Mouse (Mus musculus) heart, embryonic 14.5 days (tissue): ENCODE data around the gene Bpifa1. TPM values are rescaled to one million over a fixed set of nuclear protein-coding genes. Genes with fewer than 3 reads are reported as not detected.

ENCODE experiments used
- ATAC-seq: fragments of 200-750 bp; cut with Nextera tagmentation; 2 replicates; pipeline ENCODE4 v1.8.0; 2017; ENCODE audit warnings: low read depth, moderate TSS enrichment; ENCODE audit not compliant: insufficient number of reproducible peaks, insufficient read depth, low FRiP score
- H3K27ac ChIP-seq, 2 experiments: fragments of 200-500 bp in 1 of 2; fragments of 300-500 bp in 1 of 2; sonication (generic) in 1 of 2; replicated peaks in 1 of 2; 2 replicates each; pipeline ENCODE4 v1.5.1; 2012 to 2014; ENCODE audit warnings: low read depth in 2 of 2, low read length in 2 of 2, control low read depth in 1 of 2, mild to moderate bottlenecking in 1 of 2, mixed read lengths in 1 of 2; ENCODE audit not compliant: control insufficient read depth in 1 of 2, insufficient read depth in 1 of 2
- H3K27me3 ChIP-seq: fragments of 300-500 bp; sonication (generic); 2 replicates; pipeline ENCODE4 v1.6.1; 2014; ENCODE audit warnings: mild to moderate bottlenecking, low read length, control low read depth; ENCODE audit not compliant: control insufficient read depth, insufficient read depth
- H3K36me3 ChIP-seq: fragments of 300-500 bp; sonication (generic); 2 replicates; pipeline ENCODE4 v1.6.1; 2014; ENCODE audit warnings: mild to moderate bottlenecking, control low read depth, low read length, mixed read lengths; ENCODE audit not compliant: control insufficient read depth, insufficient read depth
- H3K4me1 ChIP-seq, 2 experiments: fragments of 200-500 bp in 1 of 2; fragments of 300-500 bp in 1 of 2; sonication (generic) in 1 of 2; 2 replicates each; pipeline ENCODE4 v1.6.1; 2012 to 2014; ENCODE audit warnings: low read length in 2 of 2, control low read depth in 1 of 2, mixed read lengths in 1 of 2; ENCODE audit not compliant: control insufficient read depth in 2 of 2, insufficient read depth in 2 of 2
- H3K4me2 ChIP-seq: fragments of 300-500 bp; sonication (generic); 2 replicates; pipeline ENCODE4 v1.6.1; 2014; ENCODE audit warnings: mild to moderate bottlenecking, low read length
- H3K4me3 ChIP-seq, 2 experiments: fragments of 200-500 bp in 1 of 2; fragments of 300-500 bp in 1 of 2; sonication (generic) in 1 of 2; 2 replicates each; pipeline ENCODE4 v1.5.1; 2012 to 2014; ENCODE audit warnings: low read length in 2 of 2, mild to moderate bottlenecking in 2 of 2, control low read depth in 1 of 2, low read depth in 1 of 2, moderate library complexity in 1 of 2; ENCODE audit not compliant: control insufficient read depth in 1 of 2, insufficient read depth in 1 of 2
- H3K9ac ChIP-seq: fragments of 300-500 bp; sonication (generic); 2 replicates; pipeline ENCODE4 v1.6.1; 2014; ENCODE audit warnings: mild to moderate bottlenecking, low read length
- H3K9me3 ChIP-seq: fragments of 300-500 bp; sonication (generic); 2 replicates; pipeline ENCODE4 v1.6.1; 2016; ENCODE audit warnings: low read length, control low read depth; ENCODE audit not compliant: control insufficient read depth
- WGBS: fragments of 180-500 bp; shearing (Covaris S2); extraction: QIAGEN DNeasy Blood & Tissue Kit; methylation state at CpG from one replicate; pipeline ENCODE4 v1.1.7; 2014; 5-methylcytosine and 5-hydroxymethylcytosine counted together
- polyA plus RNA-seq: library from polyadenylated mRNA; unstranded; fragments of >200 nt; fragmentation: Nextera tagmentation; extraction: Ambion mirVana; gene quantifications from 2 replicates; pipeline ENCODE4 v1.2.1, GENCODE M21; 2014

Gene Bpifa1
- polyA plus RNA-seq, 1 experiment from 2014 or later: not detected

GRCm38 (mm10) chr2:154187468-154187867 is 44.8 kb downstream of the Bpifa1 start:
- Histone ChIP-seq H3K4me1 (peaks cover 6 to 10% of the 10 kb centered on the region in 2 experiments; a peak in 3 of 4 replicates), H3K9me3 (no peaks in the 10 kb centered on the region), H3K4me3 (no peak overlapping the region), H3K27ac (no peak overlapping the region), H3K36me3 (no peaks in the 10 kb centered on the region), H3K4me2 (no peak overlapping the region), H3K9ac (no peak overlapping the region), H3K27me3 (no peaks in the 10 kb centered on the region)
- WGBS: 36% methylated on average over 5 of the region's 5 CpGs
- no peak for ATAC-seq

DNA sequence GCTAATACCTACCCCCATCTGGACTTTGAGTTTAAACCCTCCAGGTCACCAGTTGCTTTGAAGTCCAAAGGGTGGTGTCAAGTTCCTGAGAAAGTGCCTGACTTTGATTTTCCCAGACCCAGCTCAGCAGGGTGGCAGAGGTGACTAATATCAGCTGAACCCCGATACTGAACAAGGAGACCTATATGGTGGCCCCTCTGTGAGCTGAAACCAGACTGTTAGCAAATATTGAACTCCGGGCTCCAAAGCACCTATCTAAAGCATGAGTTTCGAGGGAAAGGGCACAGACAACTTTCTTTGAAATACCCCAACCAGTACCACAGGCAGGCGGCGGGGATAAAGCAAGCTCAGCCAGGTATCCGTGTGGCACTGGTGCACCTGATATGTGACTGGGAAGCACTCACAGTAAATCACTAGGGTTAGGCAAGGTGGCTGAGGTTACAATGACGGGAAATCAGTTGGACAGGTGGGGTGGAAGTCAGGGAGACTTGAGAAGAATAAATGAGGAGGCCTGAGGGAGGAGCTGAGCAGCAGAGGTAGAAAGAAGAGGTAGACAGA is 47.3 kb downstream of the Bpifa1 start:
- Histone ChIP-seq H3K27me3 (no peaks in the 10 kb centered on the region), H3K9ac (no peak overlapping the region), H3K4me2 (no peak overlapping the region), H3K27ac (no peak overlapping the region), H3K9me3 (no peaks in the 10 kb centered on the region), H3K4me3 (no peak overlapping the region), H3K36me3 (no peaks in the 10 kb centered on the region), H3K4me1 (peaks cover 18 to 23% of the 10 kb centered on the region in 2 experiments)
- no peak for ATAC-seq
- 83% methylated on average over 7 of the region's 7 CpGs for WGBS

- Histone ChIP-seq H3K4me1 (peaks cover 18 to 23% of the 10 kb centered on the region in 2 experiments), H3K27ac (peak within 1 kb of the TSS in 1 of 2 experiments; percentile 66; a peak in 2 of 4 replicates), H3K9me3 (no peaks in the 10 kb centered on the region), H3K9ac (no peak within 1 kb of the TSS), H3K36me3 (no peaks in the 10 kb centered on the region), H3K4me3 (no peak within 1 kb of the TSS), H3K27me3 (no peaks in the 10 kb centered on the region), H3K4me2 (no peak within 1 kb of the TSS)
- ATAC-seq: no peak
- 87% methylated on average over 11 of the region's 11 CpGs for WGBS
Observed at GRCm38 (mm10) chr2:154190546-154191258, 48.0 kb downstream of the Bpifa1 start, which contains the start of gene Bpifb1. Gene Bpifb1, plus strand, starts transcription at chr2:154190818.

GRCm38 (mm10) chr2:154192141-154192540 is 49.5 kb downstream of the Bpifa1 start:
- no peaks in the 10 kb centered on the region for H3K27me3 ChIP-seq
- peak overlapping the region; percentile 36 to 66; a peak in 3 of 4 replicates for H3K27ac ChIP-seq
- no peak overlapping the region for H3K9ac ChIP-seq
- no peaks in the 10 kb centered on the region for H3K9me3 ChIP-seq
- no peaks in the 10 kb centered on the region for H3K36me3 ChIP-seq
- no peak for ATAC-seq
- peaks cover 18 to 23% of the 10 kb centered on the region in 2 experiments for H3K4me1 ChIP-seq
- WGBS: 50% methylated on average over 2 of the region's 2 CpGs
- no peak overlapping the region for H3K4me3 ChIP-seq
- H3K4me2 ChIP-seq: no peak overlapping the region

- no peak for ATAC-seq
- H3K4me3 ChIP-seq: no peak overlapping the region
- peaks cover 18 to 20% of the 10 kb centered on the region in 2 experiments for H3K4me1 ChIP-seq
- H3K9ac ChIP-seq: no peak overlapping the region
- no peaks in the 10 kb centered on the region for H3K9me3 ChIP-seq
- H3K27me3 ChIP-seq: no peaks in the 10 kb centered on the region
- H3K4me2 ChIP-seq: no peak overlapping the region
- 77% methylated on average over 4 of the region's 4 CpGs for WGBS
- H3K36me3 ChIP-seq: no peaks in the 10 kb centered on the region
- H3K27ac ChIP-seq: no peak overlapping the region
Observed at GRCm38 (mm10) chr2:154193071-154193470, 50.4 kb downstream of the Bpifa1 start.

DNA sequence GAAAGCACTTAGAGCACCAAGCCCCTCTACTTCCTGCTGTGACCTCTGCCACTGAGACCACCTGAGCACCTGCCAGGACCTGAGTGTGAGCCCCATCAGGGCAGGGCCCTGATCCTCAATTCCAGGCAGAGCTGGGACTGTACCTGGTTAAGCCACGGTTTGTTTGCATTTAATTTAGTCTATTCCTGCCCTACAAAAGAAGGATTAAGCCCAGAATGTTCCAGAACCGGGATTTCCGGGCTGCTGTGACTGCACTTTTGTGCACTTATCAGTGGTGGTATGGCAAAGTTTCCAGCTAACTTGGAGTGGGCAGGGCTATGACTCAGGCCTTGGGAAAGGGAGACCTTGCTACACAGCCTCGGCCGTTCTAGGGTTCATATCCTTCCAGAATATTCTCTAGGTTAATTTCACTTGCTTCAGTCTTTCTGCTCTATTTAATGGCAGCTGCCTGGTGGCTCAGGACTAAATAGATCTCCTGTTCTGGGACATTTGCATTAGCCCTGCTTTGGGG is 51.4 kb downstream of the Bpifa1 start:
- peaks cover 18 to 20% of the 10 kb centered on the region in 2 experiments for H3K4me1 ChIP-seq
- no peak overlapping the region for H3K4me2 ChIP-seq
- H3K9me3 ChIP-seq: no peaks in the 10 kb centered on the region
- H3K9ac ChIP-seq: no peak overlapping the region
- H3K36me3 ChIP-seq: no peaks in the 10 kb centered on the region
- no peak for ATAC-seq
- H3K4me3 ChIP-seq: no peak overlapping the region
- WGBS: 45% methylated on average over 5 of the region's 5 CpGs
- no peaks in the 10 kb centered on the region for H3K27me3 ChIP-seq
- H3K27ac ChIP-seq: no peak overlapping the region

DNA sequence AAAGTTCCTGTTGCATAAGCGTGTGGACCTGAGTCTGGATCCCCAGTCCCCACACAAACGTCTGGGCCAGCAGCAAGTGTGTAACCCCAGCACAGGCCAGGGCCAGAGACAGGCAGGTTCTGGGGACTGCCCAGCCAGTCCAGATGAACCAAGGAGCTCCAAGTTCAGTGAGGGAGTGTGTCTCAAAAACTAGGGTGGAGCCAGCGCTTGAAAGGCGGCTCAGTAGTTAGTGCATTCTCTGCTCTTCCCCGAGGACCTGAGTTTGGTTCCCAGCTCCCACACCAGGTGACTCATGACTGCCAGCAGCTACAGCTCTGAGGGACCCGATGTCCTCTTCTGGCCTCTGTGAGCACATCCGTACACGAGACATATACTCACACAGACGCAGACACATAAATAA is 54.4 kb downstream of the Bpifa1 start:
- no peak for ATAC-seq
- Histone ChIP-seq H3K4me1 (peaks cover 14 to 15% of the 10 kb centered on the region in 2 experiments), H3K4me3 (no peak overlapping the region), H3K9ac (no peak overlapping the region), H3K36me3 (no peaks in the 10 kb centered on the region), H3K27ac (no peak overlapping the region), H3K9me3 (no peaks in the 10 kb centered on the region), H3K4me2 (no peak overlapping the region), H3K27me3 (no peaks in the 10 kb centered on the region)
- WGBS: 83% methylated on average over 9 of the region's 9 CpGs
